Mouse (Mus musculus) forebrain, embryonic 15.5 days (tissue): ENCODE results near the gene Mphosph9. TPM values are rescaled to one million over a fixed set of nuclear protein-coding genes. Genes with fewer than 3 reads are reported as not detected.
A peak's percentile ranks its signal among the peaks of the same experiment; 100 is the strongest.

Experiments
- ATAC-seq: fragments of 200-750 bp; cut with Nextera tagmentation; replicated peaks from 2 replicates; pipeline ENCODE4 v1.8.0; 2017; ENCODE audit warnings: mild to moderate bottlenecking, moderate TSS enrichment, moderate library complexity
- H3K27ac ChIP-seq: fragments of 300-500 bp; sonication (generic); replicated peaks from 2 replicates; pipeline ENCODE4 v1.5.1; 2015; ENCODE audit warnings: mild to moderate bottlenecking, inconsistent platforms
- H3K27me3 ChIP-seq: fragments of 300-500 bp; sonication (generic); 2 replicates; pipeline ENCODE4 v1.6.1; 2015; ENCODE audit warnings: inconsistent platforms
- H3K36me3 ChIP-seq: fragments of 300-500 bp; sonication (generic); 2 replicates; pipeline ENCODE4 v1.6.1; 2015; ENCODE audit warnings: mild to moderate bottlenecking, inconsistent platforms
- H3K4me1 ChIP-seq: fragments of 300-500 bp; sonication (generic); 2 replicates; pipeline ENCODE4 v1.6.1; 2015; ENCODE audit warnings: inconsistent platforms
- H3K4me2 ChIP-seq: fragments of 300-500 bp; sonication (generic); replicated peaks from 2 replicates; pipeline ENCODE4 v1.6.1; 2015; ENCODE audit warnings: mild to moderate bottlenecking, inconsistent platforms
- H3K4me3 ChIP-seq: fragments of 300-500 bp; sonication (generic); 2 replicates; pipeline ENCODE4 v1.5.1; 2015; ENCODE audit warnings: mild to moderate bottlenecking, inconsistent platforms
- H3K9ac ChIP-seq: fragments of 300-500 bp; sonication (generic); replicated peaks from 2 replicates; pipeline ENCODE4 v1.6.1; 2015; ENCODE audit warnings: mild to moderate bottlenecking, inconsistent platforms
- H3K9me3 ChIP-seq: fragments of 300-500 bp; sonication (generic); 2 replicates; pipeline ENCODE4 v1.6.1; 2016; ENCODE audit warnings: inconsistent platforms
- WGBS: fragments of 180-500 bp; shearing (Covaris S2); methylation state at CpG from one replicate; pipeline ENCODE4 v1.1.7; 2015; ENCODE audit warnings: mixed read lengths; 5-methylcytosine and 5-hydroxymethylcytosine counted together
- polyA plus RNA-seq: library from polyadenylated mRNA; unstranded; fragments of >200 nt; fragmentation: Nextera tagmentation; extraction: Ambion mirVana; gene quantifications from 2 replicates; pipeline ENCODE4 v1.2.1, GENCODE M21; 2015

Mphosph9 gene
- polyA plus RNA-seq, 1 experiment from 2014 or later, result 16.4 TPM

- 96% methylated on average over 8 of the region's 8 CpGs for WGBS
- Histone ChIP-seq H3K4me3 (no peak overlapping the region), H3K36me3 (peaks cover 2% of the 10 kb centered on the region; the same call in 1 of the 2 replicates), H3K4me1 (peaks cover 33% of the 10 kb centered on the region), H3K27me3 (no peaks in the 10 kb centered on the region), H3K27ac (no peak overlapping the region), H3K4me2 (no peak overlapping the region), H3K9ac (no peak overlapping the region), H3K9me3 (no peaks in the 10 kb centered on the region)
- ATAC-seq, result no peak
These were observed 83.3 kb downstream of the Mphosph9 start for GRCm38 (mm10) chr5:124244449-124244848.

GRCm38 (mm10) chr5:124243236-124243901 is 84.4 kb downstream of the Mphosph9 start:
- no peaks in the 10 kb centered on the region for H3K27me3 ChIP-seq
- peaks cover 2% of the 10 kb centered on the region; the same call in 1 of the 2 replicates for H3K36me3 ChIP-seq
- H3K9me3 ChIP-seq, result no peaks in the 10 kb centered on the region
- no peak overlapping the region for H3K4me3 ChIP-seq
- no peak for ATAC-seq
- no peak overlapping the region for H3K27ac ChIP-seq
- no peak overlapping the region for H3K4me2 ChIP-seq
- WGBS, result 87% methylated on average over 9 of the region's 9 CpGs
- no peak overlapping the region for H3K9ac ChIP-seq
- peaks cover 26% of the 10 kb centered on the region for H3K4me1 ChIP-seq

GRCm38 (mm10) chr5:124241686-124242444 is 85.9 kb downstream of the Mphosph9 start:
- Histone ChIP-seq H3K4me1 (peaks cover 20% of the 10 kb centered on the region), H3K36me3 (peaks cover 2% of the 10 kb centered on the region; the same call in 1 of the 2 replicates), H3K4me3 (no peak overlapping the region), H3K27ac (peak overlapping the region; percentile 41), H3K27me3 (no peaks in the 10 kb centered on the region), H3K9me3 (no peaks in the 10 kb centered on the region), H3K4me2 (peak overlapping the region; percentile 13), H3K9ac (no peak overlapping the region)
- WGBS, result 14% methylated on average over 10 of the region's 10 CpGs
- ATAC-seq, result peak; percentile 61

GRCm38 (mm10) chr5:124240841-124241685 is 86.7 kb downstream of the Mphosph9 start:
- H3K9me3 ChIP-seq, result no peaks in the 10 kb centered on the region
- H3K9ac ChIP-seq, result no peak overlapping the region
- H3K4me3 ChIP-seq, result no peak overlapping the region
- H3K4me2 ChIP-seq, result peak overlapping the region; percentile 13
- 0 out of 2 replicates have a peak, but pooled peaks cover 2% of the 10 kb centered on the region for H3K36me3 ChIP-seq
- ATAC-seq, result peak; percentile 57
- peaks cover 20% of the 10 kb centered on the region for H3K4me1 ChIP-seq
- no peaks in the 10 kb centered on the region for H3K27me3 ChIP-seq
- H3K27ac ChIP-seq, result peak overlapping the region; percentile 41
- 22% methylated on average over 22 of the region's 22 CpGs for WGBS

GRCm38 (mm10) chr5:124236180-124236579 is 91.6 kb downstream of the Mphosph9 start:
- no peak overlapping the region for H3K9ac ChIP-seq
- WGBS, result 86% methylated on average over 4 of the region's 4 CpGs
- no peak overlapping the region for H3K4me3 ChIP-seq
- no peak overlapping the region for H3K4me2 ChIP-seq
- no peaks in the 10 kb centered on the region for H3K36me3 ChIP-seq
- H3K27me3 ChIP-seq, result no peaks in the 10 kb centered on the region
- ATAC-seq, result no peak
- no peaks in the 10 kb centered on the region for H3K9me3 ChIP-seq
- peaks cover 12% of the 10 kb centered on the region for H3K4me1 ChIP-seq
- H3K27ac ChIP-seq, result no peak overlapping the region

GRCm38 (mm10) chr5:124234778-124235177 is 93.0 kb downstream of the Mphosph9 start:
- H3K9me3 ChIP-seq, result no peaks in the 10 kb centered on the region
- no peak overlapping the region for H3K27ac ChIP-seq
- H3K9ac ChIP-seq, result no peak overlapping the region
- H3K4me1 ChIP-seq, result peaks cover 4% of the 10 kb centered on the region; the same call in 1 of the 2 replicates
- H3K27me3 ChIP-seq, result no peaks in the 10 kb centered on the region
- no peak for ATAC-seq
- H3K4me2 ChIP-seq, result no peak overlapping the region
- no peaks in the 10 kb centered on the region for H3K36me3 ChIP-seq
- no peak overlapping the region for H3K4me3 ChIP-seq
- WGBS, result 93% methylated on average over 6 of the region's 6 CpGs

- H3K9ac ChIP-seq, result no peak overlapping the region
- WGBS, result 55% methylated on average over 12 of the region's 12 CpGs
- H3K27me3 ChIP-seq, result no peaks in the 10 kb centered on the region
- no peaks in the 10 kb centered on the region for H3K36me3 ChIP-seq
- H3K9me3 ChIP-seq, result no peaks in the 10 kb centered on the region
- H3K4me2 ChIP-seq, result no peak overlapping the region
- ATAC-seq, result no peak
- H3K27ac ChIP-seq, result no peak overlapping the region
- H3K4me3 ChIP-seq, result no peak overlapping the region
- peaks cover 4% of the 10 kb centered on the region; the same call in 1 of the 2 replicates for H3K4me1 ChIP-seq
These were observed 93.7 kb downstream of the Mphosph9 start for GRCm38 (mm10) chr5:124233874-124234661.

- Histone ChIP-seq H3K4me2 (no peak overlapping the region), H3K9me3 (no peaks in the 10 kb centered on the region), H3K36me3 (no peaks in the 10 kb centered on the region), H3K4me3 (no peak overlapping the region), H3K27me3 (no peaks in the 10 kb centered on the region), H3K9ac (no peak overlapping the region), H3K4me1 (peaks cover 4% of the 10 kb centered on the region; the same call in 1 of the 2 replicates), H3K27ac (no peak overlapping the region)
- WGBS, result 89% methylated on average over 8 of the region's 8 CpGs
- ATAC-seq, result no peak
These were observed 94.7 kb downstream of the Mphosph9 start for GRCm38 (mm10) chr5:124233144-124233465.

- no peak overlapping the region for H3K9ac ChIP-seq
- no peak overlapping the region for H3K4me2 ChIP-seq
- no peak for ATAC-seq
- H3K36me3 ChIP-seq, result no peaks in the 10 kb centered on the region
- H3K27me3 ChIP-seq, result no peaks in the 10 kb centered on the region
- H3K4me1 ChIP-seq, result peaks cover 4% of the 10 kb centered on the region; the same call in 1 of the 2 replicates
- no peak overlapping the region for H3K4me3 ChIP-seq
- no peak overlapping the region for H3K27ac ChIP-seq
- WGBS, result 81% methylated on average over 18 of the region's 18 CpGs
- H3K9me3 ChIP-seq, result no peaks in the 10 kb centered on the region
These were observed 95.2 kb downstream of the Mphosph9 start for GRCm38 (mm10) chr5:124232360-124233143.

GRCm38 (mm10) chr5:124230461-124230860 is 97.3 kb downstream of the Mphosph9 start:
- no peak for ATAC-seq

GRCm38 (mm10) chr5:124227193-124227592 is 100.6 kb downstream of the Mphosph9 start:
- Histone ChIP-seq H3K4me1 (0 out of 2 replicates have a peak, but pooled peaks cover 6% of the 10 kb centered on the region), H3K4me2 (no peak overlapping the region), H3K9ac (no peak overlapping the region), H3K27me3 (no peaks in the 10 kb centered on the region), H3K36me3 (no peaks in the 10 kb centered on the region), H3K27ac (no peak overlapping the region), H3K9me3 (no peaks in the 10 kb centered on the region), H3K4me3 (no peak overlapping the region)
- 64% methylated on average over 6 of the region's 6 CpGs for WGBS
- no peak for ATAC-seq

More at GRCm38 (mm10) chr5:124230461-124230860, 97.3 kb downstream of the Mphosph9 start:
- Histone ChIP-seq H3K4me1 (peaks cover 7% of the 10 kb centered on the region; the same call in 1 of the 2 replicates), H3K27me3 (no peaks in the 10 kb centered on the region), H3K4me2 (no peak overlapping the region), H3K36me3 (no peaks in the 10 kb centered on the region), H3K9ac (no peak overlapping the region), H3K9me3 (no peaks in the 10 kb centered on the region), H3K4me3 (no peak overlapping the region), H3K27ac (no peak overlapping the region)
- 82% methylated on average over 9 of the region's 9 CpGs for WGBS
